Mouse (Mus musculus): ENCODE data around the gene Atp2b1. TPM values are rescaled to one million over a fixed set of nuclear protein-coding genes. Genes with fewer than 3 reads are reported as not detected.

The Atp2b1 gene
- polyA plus RNA-seq, 1 experiment from 2014 or later, result 76.4 TPM

DNA sequence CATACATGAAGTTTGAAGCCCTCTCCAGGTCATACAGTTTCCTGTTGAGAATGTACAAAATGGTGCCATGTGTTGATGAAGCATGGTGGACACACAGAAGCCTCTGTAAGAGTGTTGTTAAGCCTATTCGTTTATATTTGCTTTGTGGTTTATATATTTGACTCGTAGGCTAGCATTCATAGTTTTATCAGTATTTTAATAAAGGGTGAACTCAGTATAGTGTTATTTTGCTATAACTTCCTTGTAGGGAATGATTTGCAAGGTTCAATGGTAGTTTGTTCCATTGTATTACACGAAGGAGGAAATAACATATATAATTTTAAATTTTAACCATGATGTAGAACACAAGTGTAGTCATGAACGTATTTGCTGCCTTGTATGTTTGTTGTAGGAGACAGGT lies 25.9 kb downstream of the Atp2b1 start:
- ATAC-seq (ENCODE audit: low FRiP score) (no peak), DNase-seq (ENCODE audit: low spot score, missing footprints) (no peak)
- Histone ChIP-seq H3K27me3 (ENCODE audit: control insufficient read depth, insufficient read depth, low read length) (no peaks in the 10 kb centered on the region), H3K4me3 (ENCODE audit: low read depth, low read length) (no peak overlapping the region), H3K36me3 (ENCODE audit: control insufficient read depth, insufficient read depth, low read length) (0 out of 2 replicates have a peak, but pooled peaks cover 2% of the 10 kb centered on the region), H3K9me3 (ENCODE audit: control insufficient read depth, low read length) (no peaks in the 10 kb centered on the region), H3K4me1 (ENCODE audit: control insufficient read depth, insufficient read depth, low read length) (peaks cover 2% of the 10 kb centered on the region; the same call in 1 of the 2 replicates), H3K9ac (ENCODE audit: low read length) (no peak overlapping the region), H3K4me2 (no peak overlapping the region), H3K27ac (ENCODE audit: low read depth, low read length) (no peak overlapping the region)
- WGBS, result 90% methylated on average over 4 of the region's 4 CpGs

DNA sequence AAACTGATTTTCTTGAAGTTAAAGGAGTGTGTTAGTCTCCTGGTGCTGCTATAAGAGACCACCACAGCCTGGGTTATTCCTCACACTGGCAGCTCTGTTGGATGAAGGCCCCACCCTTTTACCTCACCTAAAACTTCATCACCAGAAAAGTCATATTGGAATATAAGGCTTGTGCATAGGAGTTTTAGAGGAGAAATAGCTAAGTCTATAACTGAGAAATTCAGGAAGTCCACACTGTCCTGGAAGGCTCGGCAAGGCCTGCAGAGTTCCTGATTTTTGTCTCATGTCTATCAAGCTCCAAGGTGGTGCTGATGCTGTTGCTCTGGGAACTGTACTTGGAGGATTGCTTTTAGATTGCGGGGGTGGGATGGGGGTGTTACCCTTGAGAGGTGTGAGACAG lies 26.6 kb downstream of the Atp2b1 start:
- H3K27me3 ChIP-seq (ENCODE audit: control insufficient read depth, insufficient read depth, low read length), result no peaks in the 10 kb centered on the region
- 90% methylated on average over 2 of the region's 2 CpGs for WGBS

DNA sequence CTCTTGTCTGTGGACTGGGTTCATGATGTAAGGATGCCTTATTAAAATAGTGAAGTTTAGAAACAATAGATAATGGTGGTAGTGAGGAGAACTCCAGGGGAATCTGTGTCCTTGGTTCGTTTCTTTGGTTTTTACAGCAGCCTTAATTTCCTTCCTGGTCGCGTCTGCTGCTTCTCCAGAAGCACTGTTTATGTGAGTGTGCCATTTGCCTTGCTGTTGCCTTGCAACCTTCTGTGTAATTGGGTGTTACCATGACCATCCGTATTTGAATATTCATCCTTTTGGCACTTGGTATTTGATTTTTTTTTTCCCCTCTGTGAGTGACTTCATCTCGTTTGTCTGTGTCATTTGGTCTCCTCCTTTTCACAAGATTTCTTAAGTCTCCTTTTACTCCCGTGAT lies 27.8 kb downstream of the Atp2b1 start:
- Histone ChIP-seq H3K4me3 (ENCODE audit: low read depth, low read length) (no peak overlapping the region), H3K4me1 (ENCODE audit: control insufficient read depth, insufficient read depth, low read length) (peaks cover 2% of the 10 kb centered on the region; the same call in 1 of the 2 replicates), H3K9me3 (ENCODE audit: control insufficient read depth, low read length) (no peaks in the 10 kb centered on the region), H3K9ac (ENCODE audit: low read length) (no peak overlapping the region), H3K36me3 (ENCODE audit: control insufficient read depth, insufficient read depth, low read length) (0 out of 2 replicates have a peak, but pooled peaks cover 2% of the 10 kb centered on the region), H3K4me2 (no peak overlapping the region), H3K27ac (ENCODE audit: low read depth, low read length) (no peak overlapping the region), H3K27me3 (ENCODE audit: control insufficient read depth, insufficient read depth, low read length) (no peaks in the 10 kb centered on the region)
- ATAC-seq (ENCODE audit: low FRiP score) (no peak), DNase-seq (ENCODE audit: low spot score, missing footprints) (no peak)
- WGBS, result 78% methylated on average over 6 of the region's 6 CpGs

More for the DNA sequence above, 26.6 kb downstream of the Atp2b1 start:
- 0 out of 2 replicates have a peak, but pooled peaks cover 2% of the 10 kb centered on the region for H3K36me3 ChIP-seq (ENCODE audit: control insufficient read depth, insufficient read depth, low read length)
- H3K4me1 ChIP-seq (ENCODE audit: control insufficient read depth, insufficient read depth, low read length), result peaks cover 2% of the 10 kb centered on the region; the same call in 1 of the 2 replicates
- no peak overlapping the region for H3K27ac ChIP-seq (ENCODE audit: low read depth, low read length)
- no peak overlapping the region for H3K4me3 ChIP-seq (ENCODE audit: low read depth, low read length)
- no peak overlapping the region for H3K9ac ChIP-seq (ENCODE audit: low read length)
- ATAC-seq (ENCODE audit: low FRiP score) (no peak), DNase-seq (ENCODE audit: low spot score, missing footprints) (peak; percentile 68)
- H3K4me2 ChIP-seq, result no peak overlapping the region
- no peaks in the 10 kb centered on the region for H3K9me3 ChIP-seq (ENCODE audit: control insufficient read depth, low read length)

DNA sequence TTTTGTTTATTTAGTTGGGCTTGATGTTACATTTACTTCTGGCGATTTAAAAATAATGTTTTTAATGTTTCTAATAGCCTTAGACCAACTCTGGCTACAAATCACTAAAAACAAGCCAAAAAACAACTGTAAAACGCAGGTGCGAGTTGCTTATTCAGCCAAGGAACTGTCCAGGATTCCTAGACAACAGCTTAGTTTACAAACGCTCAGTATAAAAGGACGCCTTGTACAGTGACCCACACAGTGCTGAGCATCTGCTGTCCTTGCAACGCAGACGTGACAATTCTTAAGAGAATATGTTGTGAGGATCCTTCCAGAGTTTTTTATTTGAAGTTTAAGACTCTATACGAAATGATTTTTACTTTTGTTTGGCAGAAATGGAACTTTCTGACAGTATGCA lies 28.8 kb downstream of the Atp2b1 start:
- Histone ChIP-seq H3K4me1 (ENCODE audit: control insufficient read depth, insufficient read depth, low read length) (peaks cover 2% of the 10 kb centered on the region; the same call in 1 of the 2 replicates), H3K9me3 (ENCODE audit: control insufficient read depth, low read length) (no peaks in the 10 kb centered on the region), H3K27ac (ENCODE audit: low read depth, low read length) (no peak overlapping the region), H3K4me2 (no peak overlapping the region), H3K4me3 (ENCODE audit: low read depth, low read length) (no peak overlapping the region), H3K27me3 (ENCODE audit: control insufficient read depth, insufficient read depth, low read length) (no peaks in the 10 kb centered on the region), H3K9ac (ENCODE audit: low read length) (no peak overlapping the region), H3K36me3 (ENCODE audit: control insufficient read depth, insufficient read depth, low read length) (0 out of 2 replicates have a peak, but pooled peaks cover 2% of the 10 kb centered on the region)
- WGBS, result 88% methylated on average over 8 of the region's 8 CpGs
- no peak for DNase-seq (ENCODE audit: low spot score, missing footprints)
- no peak for ATAC-seq (ENCODE audit: low FRiP score)

DNA sequence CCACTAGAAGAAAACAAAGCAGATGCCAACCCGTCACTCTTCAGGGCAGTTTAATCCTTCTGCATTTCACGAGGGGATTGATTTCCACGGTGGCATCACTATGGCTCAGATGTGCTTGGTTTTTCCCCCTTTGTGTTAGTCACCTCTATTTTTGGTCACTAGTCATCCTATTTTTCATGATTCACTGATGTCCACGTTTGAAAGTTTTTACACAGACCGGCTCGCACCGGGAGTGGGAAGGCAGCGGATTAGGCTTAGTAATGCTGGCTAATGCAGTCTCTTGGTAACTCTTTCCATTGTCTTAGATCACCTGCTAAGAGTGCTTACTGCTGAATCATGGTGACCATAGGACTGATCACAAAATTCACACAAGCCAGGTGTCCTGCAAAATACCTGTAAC lies 29.7 kb downstream of the Atp2b1 start:
- no peak overlapping the region for H3K9ac ChIP-seq (ENCODE audit: low read length)
- no peaks in the 10 kb centered on the region for H3K9me3 ChIP-seq (ENCODE audit: control insufficient read depth, low read length)
- peak; percentile 57 for DNase-seq (ENCODE audit: low spot score, missing footprints)
- no peaks in the 10 kb centered on the region for H3K27me3 ChIP-seq (ENCODE audit: control insufficient read depth, insufficient read depth, low read length)
- peak; percentile 35; the same call in 1 of the 2 replicates for ATAC-seq (ENCODE audit: low FRiP score)
- no peak overlapping the region for H3K4me3 ChIP-seq (ENCODE audit: low read depth, low read length)
- WGBS, result 67% methylated on average over 8 of the region's 8 CpGs
- no peak overlapping the region for H3K4me2 ChIP-seq
- H3K27ac ChIP-seq (ENCODE audit: low read depth, low read length), result no peak overlapping the region
- H3K36me3 ChIP-seq (ENCODE audit: control insufficient read depth, insufficient read depth, low read length), result 0 out of 2 replicates have a peak, but pooled peaks cover 2% of the 10 kb centered on the region
- peaks cover 2% of the 10 kb centered on the region; the same call in 1 of the 2 replicates for H3K4me1 ChIP-seq (ENCODE audit: control insufficient read depth, insufficient read depth, low read length)

DNA sequence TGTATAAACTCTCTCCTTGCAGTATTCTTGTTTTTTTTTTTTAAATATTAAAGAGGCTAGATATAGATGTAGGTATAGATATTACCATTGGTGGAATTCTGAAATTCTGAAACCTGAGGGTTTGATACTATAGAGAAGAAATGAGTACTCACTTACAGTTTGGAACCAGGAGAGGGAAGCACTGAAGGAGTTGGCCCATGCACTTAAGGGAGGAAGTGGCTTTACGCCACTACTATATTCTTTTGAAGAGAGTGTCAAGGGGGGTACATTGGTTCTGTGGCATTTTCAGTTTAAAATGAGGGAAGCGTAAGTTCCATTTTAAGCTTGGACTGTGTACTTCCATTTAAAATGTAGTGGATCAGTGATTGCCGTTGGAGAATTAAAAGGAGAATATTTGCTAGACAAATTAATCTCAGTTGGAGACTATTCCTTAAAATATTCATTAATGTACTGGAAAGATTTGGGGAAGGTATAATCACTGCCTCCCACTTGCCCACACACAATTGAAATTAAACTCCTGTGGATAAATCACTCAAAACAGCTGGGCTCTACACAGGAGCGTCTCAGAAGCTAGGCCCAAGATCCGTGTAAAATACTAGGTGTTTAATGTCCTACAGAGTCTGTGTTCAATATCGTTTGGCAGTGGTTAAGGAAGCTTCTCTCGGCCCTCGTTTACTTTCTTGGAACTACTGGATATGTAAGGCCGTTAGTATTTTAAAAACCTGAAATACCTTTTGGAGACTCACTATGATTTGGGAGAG lies 32.0 kb downstream of the Atp2b1 start:
- no peak overlapping the region for H3K4me3 ChIP-seq (ENCODE audit: low read depth, low read length)
- DNase-seq (ENCODE audit: low spot score, missing footprints), result peak; percentile 67
- WGBS, result 82% methylated on average over 9 of the region's 9 CpGs
- ATAC-seq (ENCODE audit: low FRiP score), result no peak
- no peak overlapping the region for H3K27ac ChIP-seq (ENCODE audit: low read depth, low read length)
- H3K36me3 ChIP-seq (ENCODE audit: control insufficient read depth, insufficient read depth, low read length), result no peaks in the 10 kb centered on the region
- H3K4me1 ChIP-seq (ENCODE audit: control insufficient read depth, insufficient read depth, low read length), result peaks cover 2% of the 10 kb centered on the region; the same call in 1 of the 2 replicates
- H3K4me2 ChIP-seq, result no peak overlapping the region
- H3K27me3 ChIP-seq (ENCODE audit: control insufficient read depth, insufficient read depth, low read length), result no peaks in the 10 kb centered on the region
- H3K9ac ChIP-seq (ENCODE audit: low read length), result no peak overlapping the region
- no peaks in the 10 kb centered on the region for H3K9me3 ChIP-seq (ENCODE audit: control insufficient read depth, low read length)

DNA sequence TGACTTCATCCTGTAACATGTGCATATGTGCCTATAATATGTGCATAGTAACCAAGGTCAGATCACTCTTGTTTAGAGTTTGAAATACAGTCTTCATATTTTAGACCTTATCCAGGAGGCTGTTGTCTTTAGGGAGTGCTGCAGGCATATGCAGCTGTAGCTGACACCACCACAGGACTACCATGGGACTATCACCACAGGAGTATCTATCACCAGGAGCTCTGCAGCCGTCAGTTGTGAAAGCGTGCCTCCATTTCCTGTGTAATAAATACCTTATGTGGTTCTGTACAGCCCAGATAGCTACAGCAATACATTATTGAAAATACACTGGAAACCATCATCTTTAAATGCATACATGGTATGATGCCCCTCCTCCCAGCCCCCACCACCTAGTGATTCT lies 33.0 kb downstream of the Atp2b1 start:
- Histone ChIP-seq H3K9ac (ENCODE audit: low read length) (no peak overlapping the region), H3K4me3 (ENCODE audit: low read depth, low read length) (no peak overlapping the region), H3K27ac (ENCODE audit: low read depth, low read length) (no peak overlapping the region), H3K4me2 (no peak overlapping the region), H3K4me1 (ENCODE audit: control insufficient read depth, insufficient read depth, low read length) (peaks cover 2% of the 10 kb centered on the region; the same call in 1 of the 2 replicates), H3K36me3 (ENCODE audit: control insufficient read depth, insufficient read depth, low read length) (no peaks in the 10 kb centered on the region), H3K9me3 (ENCODE audit: control insufficient read depth, low read length) (no peaks in the 10 kb centered on the region), H3K27me3 (ENCODE audit: control insufficient read depth, insufficient read depth, low read length) (no peaks in the 10 kb centered on the region)
- no peak for ATAC-seq (ENCODE audit: low FRiP score)
- DNase-seq (ENCODE audit: low spot score, missing footprints), result peak; percentile 82
- WGBS, result 70% methylated on average over 2 of the region's 2 CpGs

DNA sequence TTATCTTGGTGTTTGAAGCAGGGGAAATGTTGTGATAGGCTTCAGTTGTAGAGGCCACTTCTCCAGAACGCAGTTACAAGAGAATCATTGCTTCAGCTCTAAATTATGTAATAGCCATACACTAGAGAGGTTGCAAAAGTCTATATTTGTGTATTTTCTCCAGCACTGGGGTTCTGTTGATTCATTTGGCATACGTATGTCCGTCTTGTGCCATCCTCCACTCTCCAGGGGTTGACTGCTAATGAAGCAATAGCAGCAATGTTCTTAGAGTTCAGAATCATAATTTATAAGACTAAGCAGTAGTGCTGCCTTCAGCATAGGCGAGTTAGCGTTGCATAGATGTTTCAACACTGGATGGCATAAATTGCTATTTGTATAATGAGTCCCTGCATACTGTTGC lies 33.9 kb downstream of the Atp2b1 start:
- Histone ChIP-seq H3K4me1 (ENCODE audit: control insufficient read depth, insufficient read depth, low read length) (peaks cover 2% of the 10 kb centered on the region; the same call in 1 of the 2 replicates), H3K4me2 (no peak overlapping the region), H3K36me3 (ENCODE audit: control insufficient read depth, insufficient read depth, low read length) (no peaks in the 10 kb centered on the region), H3K9me3 (ENCODE audit: control insufficient read depth, low read length) (no peaks in the 10 kb centered on the region), H3K27me3 (ENCODE audit: control insufficient read depth, insufficient read depth, low read length) (no peaks in the 10 kb centered on the region), H3K4me3 (ENCODE audit: low read depth, low read length) (no peak overlapping the region), H3K9ac (ENCODE audit: low read length) (no peak overlapping the region), H3K27ac (ENCODE audit: low read depth, low read length) (no peak overlapping the region)
- DNase-seq (ENCODE audit: low spot score, missing footprints) (peak; percentile 45), ATAC-seq (ENCODE audit: low FRiP score) (no peak)
- 89% methylated on average over 5 of the region's 5 CpGs for WGBS

DNA sequence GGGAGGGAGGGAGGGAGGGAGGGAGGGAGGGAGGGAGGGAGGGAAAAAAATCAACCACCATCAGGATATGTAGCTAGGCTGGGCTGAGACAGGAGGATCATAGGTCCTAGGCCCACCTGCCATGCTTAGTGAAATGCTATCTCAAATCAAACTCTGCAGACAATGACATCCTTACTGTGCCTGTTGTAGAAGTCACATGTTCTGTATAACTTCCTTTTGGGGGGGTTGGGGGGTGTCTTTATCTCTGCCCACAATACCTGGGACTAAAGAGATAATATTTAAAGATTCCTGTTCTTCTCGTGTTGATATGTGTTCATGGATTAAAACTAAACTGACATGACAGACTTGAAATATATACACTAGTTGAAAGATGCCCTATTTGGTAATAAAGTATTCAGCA lies 35.5 kb downstream of the Atp2b1 start:
- DNase-seq (ENCODE audit: low spot score, missing footprints) (no peak), ATAC-seq (ENCODE audit: low FRiP score) (no peak)
- Histone ChIP-seq H3K4me1 (ENCODE audit: control insufficient read depth, insufficient read depth, low read length) (no peaks in the 10 kb centered on the region), H3K4me2 (no peak overlapping the region), H3K4me3 (ENCODE audit: low read depth, low read length) (no peak overlapping the region), H3K27ac (ENCODE audit: low read depth, low read length) (no peak overlapping the region), H3K9ac (ENCODE audit: low read length) (no peak overlapping the region), H3K36me3 (ENCODE audit: control insufficient read depth, insufficient read depth, low read length) (no peaks in the 10 kb centered on the region), H3K9me3 (ENCODE audit: control insufficient read depth, low read length) (no peaks in the 10 kb centered on the region), H3K27me3 (ENCODE audit: control insufficient read depth, insufficient read depth, low read length) (no peaks in the 10 kb centered on the region)
- 84% methylated on average over 1 of the region's 1 CpGs for WGBS

Data from midbrain, embryonic 11.5 days (tissue).